In genomic region chr7:29461557-29461956, GRCm38 (mm10) we compare ENCODE assay signal across 8 mouse cellular contexts. TPM values are rescaled to one million over a fixed set of nuclear protein-coding genes. Genes with fewer than 3 reads are reported as not detected.
DNase-seq lines count a peak whose midpoint lies in the region; ATAC-seq and TF ChIP-seq lines count a peak whose summit lies in the region.
"Had no signal": no experiment of that assay in that cellular context is flagged by ENCODE, and none has a peak within 500 bp of the region (broad histone marks: within the 10 kb centered on the region; RNA-seq: fewer than 3 reads in every experiment).

No protein-coding gene starts in this region.

- H3K4me2 ChIP-seq in hindbrain, embryonic 13.5 days: no peak overlapping the region
- no peak overlapping the region for H3K4me2 ChIP-seq in hindbrain, embryonic 16.5 days (ENCODE audit: low read length)
- no peak overlapping the region for H3K4me2 ChIP-seq in embryonic facial prominence, embryonic 13.5 days
- H3K4me2 ChIP-seq in heart, embryonic 15.5 days: no peak overlapping the region
- H3K4me2 ChIP-seq in lung, postnatal 0 days (replicated peaks; ENCODE audit: low read depth, low read length): no peak overlapping the region
- H3K4me2 ChIP-seq: neural tube, embryonic 12.5 days had no signal

- H3K36me3 ChIP-seq in hindbrain, embryonic 13.5 days: no peaks in the 10 kb centered on the region
- H3K36me3 ChIP-seq in hindbrain, embryonic 16.5 days (ENCODE audit: control insufficient read depth, insufficient read depth, low read length): no peaks in the 10 kb centered on the region
- no peaks in the 10 kb centered on the region for H3K36me3 ChIP-seq in embryonic facial prominence, embryonic 13.5 days
- H3K36me3 ChIP-seq in heart, embryonic 15.5 days: no peaks in the 10 kb centered on the region
- H3K36me3 ChIP-seq in lung, postnatal 0 days (ENCODE audit: insufficient read depth, low read length): no peaks in the 10 kb centered on the region
- H3K36me3 ChIP-seq: neural tube, embryonic 12.5 days had no signal

- DNase-seq in lung, postnatal 0 days (ENCODE audit: low spot score): peak; percentile 88
- DNase-seq in cerebellum, adult 9-10 months: no peak

- 0 out of 2 replicates have a peak overlapping the region, but pooled peaks have one; percentile 5 for H3K27ac ChIP-seq in hindbrain, embryonic 13.5 days
- no peak overlapping the region for H3K27ac ChIP-seq in hindbrain, embryonic 16.5 days (ENCODE audit: low read depth, low read length)
- peak overlapping the region; percentile 51; the same call in 1 of the 2 replicates for H3K27ac ChIP-seq in embryonic facial prominence, embryonic 13.5 days
- peak overlapping the region; percentile 7; the same call in 1 of the 2 replicates for H3K27ac ChIP-seq in heart, embryonic 15.5 days
- H3K27ac ChIP-seq in lung, postnatal 0 days (ENCODE audit: low read length): peak overlapping the region; percentile 71
- H3K27ac ChIP-seq: neural tube, embryonic 12.5 days had no signal

- no peak for ATAC-seq in hindbrain, embryonic 13.5 days (ENCODE audit: low FRiP score)
- no peak for ATAC-seq in hindbrain, embryonic 16.5 days
- no peak for ATAC-seq in embryonic facial prominence, embryonic 13.5 days (ENCODE audit: insufficient number of reproducible peaks, insufficient read depth, low FRiP score, low TSS enrichment, low read depth)
- peak; percentile 75 for ATAC-seq in heart, embryonic 15.5 days (replicated peaks; ENCODE audit: insufficient number of reproducible peaks, insufficient read depth, low FRiP score, low read depth)
- peak; percentile 80 for ATAC-seq in lung, postnatal 0 days
- ATAC-seq in granulocyte monocyte progenitor cell, adult 5-6 weeks (replicated peaks; ENCODE audit: poor library complexity, severe bottlenecking): no peak

- 0 out of 2 replicates have a peak, but pooled peaks cover 3% of the 10 kb centered on the region for H3K27me3 ChIP-seq in hindbrain, embryonic 13.5 days
- H3K27me3 ChIP-seq in hindbrain, embryonic 16.5 days (replicated peaks; ENCODE audit: control insufficient read depth, insufficient read depth, low read length): no peaks in the 10 kb centered on the region
- no peaks in the 10 kb centered on the region for H3K27me3 ChIP-seq in embryonic facial prominence, embryonic 13.5 days
- peaks cover 94% of the 10 kb centered on the region for H3K27me3 ChIP-seq in heart, embryonic 15.5 days
- H3K27me3 ChIP-seq in lung, postnatal 0 days (replicated peaks; ENCODE audit: insufficient read depth, low read length): no peaks in the 10 kb centered on the region
- H3K27me3 ChIP-seq: neural tube, embryonic 12.5 days had no signal

- TF ChIP-seq EP300 in lung, postnatal 0 days (IDR thresholded peaks at IDR 0.05): no peak

- WGBS in hindbrain, embryonic 13.5 days: 84% methylated on average over 10 of the region's 10 CpGs
- WGBS in hindbrain, embryonic 16.5 days: 80% methylated on average over 10 of the region's 10 CpGs
- 77% methylated on average over 10 of the region's 10 CpGs for WGBS in embryonic facial prominence, embryonic 13.5 days
- WGBS in heart, embryonic 15.5 days: 25% methylated on average over 10 of the region's 10 CpGs
- WGBS in lung, postnatal 0 days: 25% methylated on average over 10 of the region's 10 CpGs

- peaks cover 18% of the 10 kb centered on the region for H3K4me1 ChIP-seq in hindbrain, embryonic 13.5 days (replicated peaks)
- H3K4me1 ChIP-seq in hindbrain, embryonic 16.5 days (ENCODE audit: control insufficient read depth, insufficient read depth, low read depth, low read length): peaks cover 10% of the 10 kb centered on the region
- peaks cover 22% of the 10 kb centered on the region for H3K4me1 ChIP-seq in embryonic facial prominence, embryonic 13.5 days
- peaks cover 15% of the 10 kb centered on the region for H3K4me1 ChIP-seq in heart, embryonic 15.5 days (replicated peaks)
- peaks cover 25% of the 10 kb centered on the region for H3K4me1 ChIP-seq in lung, postnatal 0 days (ENCODE audit: insufficient read depth, low read depth, low read length)

- no peaks in the 10 kb centered on the region for H3K9me3 ChIP-seq in hindbrain, embryonic 13.5 days
- no peaks in the 10 kb centered on the region for H3K9me3 ChIP-seq in hindbrain, embryonic 16.5 days (ENCODE audit: control insufficient read depth, low read length)
- H3K9me3 ChIP-seq in embryonic facial prominence, embryonic 13.5 days: no peaks in the 10 kb centered on the region
- H3K9me3 ChIP-seq in heart, embryonic 15.5 days (replicated peaks): no peaks in the 10 kb centered on the region
- no peaks in the 10 kb centered on the region for H3K9me3 ChIP-seq in lung, postnatal 0 days (ENCODE audit: low read length)
- H3K9me3 ChIP-seq: neural tube, embryonic 12.5 days had no signal

- TF ChIP-seq CTCF in lung, postnatal 0 days (IDR thresholded peaks at IDR 0.05): peak; percentile 35

- H3K4me3 ChIP-seq in hindbrain, embryonic 13.5 days: no peak overlapping the region
- H3K4me3 ChIP-seq in hindbrain, embryonic 16.5 days (ENCODE audit: low read length): no peak overlapping the region
- H3K4me3 ChIP-seq in embryonic facial prominence, embryonic 13.5 days: no peak overlapping the region
- no peak overlapping the region for H3K4me3 ChIP-seq in heart, embryonic 15.5 days
- no peak overlapping the region for H3K4me3 ChIP-seq in lung, postnatal 0 days (ENCODE audit: low read depth, low read length)
- H3K4me3 ChIP-seq: neural tube, embryonic 12.5 days had no signal

- H3K9ac ChIP-seq in hindbrain, embryonic 13.5 days: no peak overlapping the region
- no peak overlapping the region for H3K9ac ChIP-seq in hindbrain, embryonic 16.5 days (ENCODE audit: low read depth, low read length)
- H3K9ac ChIP-seq in embryonic facial prominence, embryonic 13.5 days: no peak overlapping the region
- no peak overlapping the region for H3K9ac ChIP-seq in heart, embryonic 15.5 days
- H3K9ac ChIP-seq in lung, postnatal 0 days (replicated peaks; ENCODE audit: low read depth): no peak overlapping the region
- H3K9ac ChIP-seq: neural tube, embryonic 12.5 days had no signal

RNA-seq across cellular contexts. Expression of gene Sipa1l3, which starts 56.9 kb away (rescaled TPM):
- polyA plus RNA-seq in hindbrain, embryonic 13.5 days (2015; fragmentation: Nextera tagmentation; extraction: Ambion mirVana): 12.6 and 13.7 TPM in 2 replicates
- polyA plus RNA-seq in hindbrain, embryonic 16.5 days (2015; fragmentation: Nextera tagmentation; extraction: Ambion mirVana): 18.2 and 23.1 TPM in 2 replicates
- 21.5 and 23.9 TPM in 2 replicates for polyA plus RNA-seq in embryonic facial prominence, embryonic 13.5 days (2015; fragmentation: Nextera tagmentation; extraction: Ambion mirVana)
- 2.2 and 7.3 TPM in 2 replicates for polyA plus RNA-seq in heart, embryonic 15.5 days (2015; fragmentation: Nextera tagmentation; extraction: Ambion mirVana)
- 17.7 and 18.5 TPM in 2 replicates for polyA plus RNA-seq in lung, postnatal 0 days (2015; fragmentation: Nextera tagmentation; extraction: Ambion mirVana)
- 39.4 and 43.1 TPM in 2 replicates for total RNA-seq in granulocyte monocyte progenitor cell, adult 5-6 weeks (2014; fragmentation: Nextera tagmentation)
- 5.8 and 6.2 TPM in 2 replicates for total RNA-seq in granulocyte monocyte progenitor cell, adult 5-6 weeks (2017)

Comparison
In these comparisons a context has a peak if more than half of its experiments do, and no peak if none do; other contexts are left out.
1. ATAC-seq: peak in heart, embryonic 15.5 days (single experiment) and lung, postnatal 0 days (single experiment); none in hindbrain, embryonic 13.5 days (single experiment), hindbrain, embryonic 16.5 days (single experiment), embryonic facial prominence, embryonic 13.5 days (single experiment) and granulocyte monocyte progenitor cell, adult 5-6 weeks (single experiment).